Mouse (Mus musculus): ENCODE measurements around the gene Nmur1.
"Not testable (repeated sequence)": the region's sequence is repeated elsewhere in the genome, so short reads cannot be mapped to it uniquely, and the experiment has no call there.

The Nmur1 gene

DNA sequence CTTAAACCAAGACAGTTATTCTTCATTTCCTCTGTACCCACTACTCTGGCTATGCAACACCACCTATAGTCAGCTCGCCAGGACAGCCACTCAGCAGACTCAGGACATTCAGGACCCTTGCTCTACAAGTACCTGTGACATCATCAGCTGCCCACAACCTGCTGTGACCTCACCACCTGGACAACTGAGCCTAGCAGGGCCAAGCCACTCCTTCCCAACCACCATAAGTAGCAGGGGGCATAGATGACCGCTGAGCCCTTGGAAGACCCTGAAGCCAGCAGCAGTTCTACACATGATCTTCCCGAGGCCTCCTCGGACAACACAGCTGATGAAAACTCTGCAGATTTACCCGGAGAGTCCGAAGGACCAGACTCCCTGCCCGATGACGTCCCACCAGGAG is at the start of gene Nmur1, which contains the start of gene Tex44:
TSS of gene Nmur1 (minus strand) at position 101 of the 400 bp plus-strand sequence.
TSS of gene Tex44 (plus strand) at position 202 of the 400 bp plus-strand sequence.
- DNase-seq (ENCODE audit: low spot score), result no peak

DNA sequence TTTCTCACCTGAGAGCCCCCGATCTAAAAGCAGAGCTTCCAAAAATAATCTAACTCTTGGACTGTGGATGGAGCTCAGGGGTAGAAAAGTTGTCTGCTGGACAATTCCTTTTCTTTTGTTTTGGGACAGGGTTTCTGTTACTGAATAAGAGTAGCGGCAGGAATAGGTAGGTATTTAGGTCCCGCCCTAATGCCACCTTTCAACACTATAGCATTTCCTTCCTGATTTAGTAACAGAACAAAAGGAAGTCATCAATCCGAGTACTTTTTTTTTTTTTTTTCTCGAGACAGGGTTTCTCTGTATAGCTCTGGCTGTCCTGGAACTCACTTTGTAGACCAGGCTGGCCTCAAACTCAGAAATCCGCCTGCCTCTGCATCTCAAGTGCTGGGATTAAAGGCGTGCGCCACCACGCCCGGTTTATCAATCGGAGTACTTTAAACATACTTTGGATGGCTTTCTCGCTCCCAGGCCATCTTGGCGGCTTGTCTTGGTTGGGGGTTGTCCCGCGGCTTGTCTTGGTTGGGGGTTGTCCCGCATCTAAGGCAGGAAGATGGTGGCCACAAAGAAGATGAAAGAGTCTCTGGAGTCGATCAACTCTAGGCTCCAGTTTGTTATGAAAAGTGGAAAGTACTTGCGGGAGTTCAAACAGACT is 47.2 kb upstream of the Nmur1 start:
- DNase-seq (ENCODE audit: low spot score), result no peak

DNA sequence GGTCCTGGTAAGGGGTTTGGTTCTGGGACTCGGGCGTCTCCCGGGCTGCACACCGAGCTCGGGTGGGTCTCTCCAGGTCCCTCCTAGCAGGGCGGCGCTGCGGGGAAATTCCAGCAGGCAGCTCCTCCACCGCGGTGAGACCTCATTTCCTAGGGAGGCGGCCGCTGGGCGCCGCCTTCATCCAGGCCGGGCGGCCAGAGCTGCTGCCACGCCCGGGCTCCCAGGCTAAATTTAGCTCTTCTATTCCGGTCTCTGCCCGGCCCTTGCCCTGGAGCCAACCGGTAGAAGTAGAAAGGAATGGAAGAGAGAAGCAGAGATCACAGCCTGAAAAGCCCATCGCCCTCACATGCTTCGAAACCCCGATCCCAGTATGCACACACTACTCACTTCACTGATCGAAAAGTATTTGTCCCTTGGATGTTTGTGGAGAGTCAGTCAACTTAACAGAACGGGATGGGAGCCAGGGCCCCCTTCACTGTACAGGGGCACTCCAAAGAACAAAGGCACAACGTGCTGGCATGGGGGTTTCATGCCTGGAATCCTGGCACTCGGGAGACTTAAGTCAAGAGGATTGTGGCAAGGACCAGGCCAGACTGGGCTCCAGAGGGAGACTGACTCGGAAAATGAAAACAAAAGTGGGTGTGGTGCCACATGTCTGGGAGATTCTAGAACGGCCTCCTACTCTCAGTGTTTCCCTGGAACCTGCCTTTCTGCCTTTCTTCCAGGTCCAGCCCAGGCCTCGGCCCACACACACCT is 46.3 kb upstream of the Nmur1 start:
- peak; percentile 61 for DNase-seq (ENCODE audit: low spot score)

- DNase-seq (ENCODE audit: low spot score), result not testable (repeated sequence)
Measured at GRCm38 (mm10) chr1:86471504-86471961, 45.5 kb upstream of the Nmur1 start.

- peak; percentile 45 for DNase-seq (ENCODE audit: low spot score)
Measured at GRCm38 (mm10) chr1:86470519-86471181, 44.6 kb upstream of the Nmur1 start.

- DNase-seq (ENCODE audit: low spot score), result no peak
Measured at GRCm38 (mm10) chr1:86469876-86470275, 43.8 kb upstream of the Nmur1 start.

DNA sequence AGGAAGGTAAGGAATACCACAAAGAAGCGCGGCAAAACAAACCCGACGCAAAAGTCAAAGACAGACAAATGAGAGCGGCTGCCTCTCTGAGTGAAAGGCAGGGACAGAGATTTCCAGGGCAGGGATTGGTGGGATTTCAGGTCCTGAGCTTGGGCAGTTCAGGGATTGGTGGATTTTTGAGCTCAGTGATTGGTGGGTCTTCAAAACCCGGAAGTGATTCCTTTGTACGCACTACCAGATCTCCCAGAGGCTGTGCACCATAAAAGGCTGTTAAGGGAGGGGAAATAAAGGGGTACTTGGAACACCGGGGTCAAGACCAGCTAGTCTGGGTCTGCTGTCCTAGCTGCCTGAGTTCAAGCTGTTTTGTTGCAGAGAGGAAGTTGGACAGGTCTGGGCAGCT is 41.4 kb upstream of the Nmur1 start:
- no peak for DNase-seq (ENCODE audit: low spot score)

DNA sequence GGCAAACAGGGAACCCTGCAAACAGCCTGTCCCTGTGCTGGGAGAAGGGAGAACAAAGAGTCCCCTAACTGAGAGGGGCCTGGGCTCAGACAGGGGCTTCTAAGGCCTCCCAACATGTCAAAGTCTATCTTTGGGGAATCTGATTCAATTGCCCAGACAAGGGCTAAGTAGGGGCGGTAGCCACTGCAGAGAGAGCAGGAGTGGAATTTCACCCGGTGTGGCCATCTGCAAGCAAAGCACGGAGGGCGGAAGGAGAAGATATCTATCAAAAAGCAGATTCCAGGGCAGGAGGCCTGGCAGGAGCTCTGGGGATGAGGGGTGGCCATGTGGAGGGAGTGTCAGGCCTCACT is 38.8 kb upstream of the Nmur1 start:
- no peak for DNase-seq (ENCODE audit: low spot score)

- DNase-seq (ENCODE audit: low spot score), result no peak
Measured at GRCm38 (mm10) chr1:86464223-86464874, 38.3 kb upstream of the Nmur1 start.

DNA sequence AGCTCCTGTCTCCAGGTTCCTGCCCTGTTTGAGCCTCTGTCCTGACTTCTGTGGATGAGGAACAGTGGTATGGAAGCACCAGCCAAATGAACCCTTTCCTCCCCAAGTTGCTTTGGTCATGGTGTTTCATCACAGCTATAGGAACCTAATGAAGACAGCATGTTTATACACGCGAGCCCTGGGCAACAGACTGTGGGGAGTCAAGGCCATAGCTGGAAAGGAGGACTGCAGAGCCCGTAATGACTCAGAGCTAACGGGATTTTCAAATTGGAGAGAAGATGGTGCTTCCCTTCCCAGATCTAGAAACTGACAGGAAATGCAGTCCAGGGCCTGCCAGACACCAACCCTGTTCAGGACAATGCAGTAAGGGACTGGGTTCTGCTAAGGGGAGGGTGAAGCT is 33.3 kb upstream of the Nmur1 start:
- DNase-seq (ENCODE audit: low spot score), result no peak

DNA sequence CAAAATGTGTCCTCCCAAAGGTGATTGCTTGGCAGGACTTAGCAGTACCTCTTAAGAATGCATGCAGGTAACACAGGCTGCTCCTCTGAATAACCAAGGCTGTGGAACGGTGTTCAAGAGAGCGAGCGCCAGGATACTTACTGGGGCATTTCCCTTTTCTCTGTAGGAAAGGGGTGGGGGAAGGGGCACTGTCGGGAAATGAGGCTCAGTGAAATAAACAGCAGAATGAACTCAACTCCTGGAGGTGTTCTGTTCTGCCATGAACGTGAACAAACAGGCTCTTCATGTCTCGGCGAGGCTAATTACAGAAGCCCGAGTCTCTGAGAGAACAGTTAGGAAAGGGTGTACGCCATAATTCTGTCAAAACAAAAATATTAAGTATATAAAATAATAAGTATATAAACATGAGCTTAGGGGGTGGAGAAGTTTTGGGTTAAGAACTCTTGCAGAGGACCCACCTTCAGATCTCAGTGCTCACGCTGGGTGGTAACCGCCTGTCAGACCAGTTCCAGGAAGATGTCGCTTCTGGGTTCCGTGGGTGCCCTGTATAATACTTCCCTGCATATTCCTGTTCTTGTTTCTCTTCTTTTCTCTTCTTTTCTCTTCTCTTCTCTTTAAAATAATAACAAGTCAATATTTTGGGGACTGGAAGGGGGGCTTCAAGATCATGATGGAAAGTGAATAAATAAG is 31.0 kb upstream of the Nmur1 start:
- DNase-seq (ENCODE audit: low spot score), result no peak

GRCm38 (mm10) chr1:86452713-86453112 is 26.7 kb upstream of the Nmur1 start:
- DNase-seq (ENCODE audit: low spot score), result no peak

- no peak for DNase-seq (ENCODE audit: low spot score)
Measured at GRCm38 (mm10) chr1:86449966-86450365, 23.9 kb upstream of the Nmur1 start.

GRCm38 (mm10) chr1:86448272-86448671 is 22.2 kb upstream of the Nmur1 start:
- peak; percentile 20 for DNase-seq (ENCODE audit: low spot score)

DNA sequence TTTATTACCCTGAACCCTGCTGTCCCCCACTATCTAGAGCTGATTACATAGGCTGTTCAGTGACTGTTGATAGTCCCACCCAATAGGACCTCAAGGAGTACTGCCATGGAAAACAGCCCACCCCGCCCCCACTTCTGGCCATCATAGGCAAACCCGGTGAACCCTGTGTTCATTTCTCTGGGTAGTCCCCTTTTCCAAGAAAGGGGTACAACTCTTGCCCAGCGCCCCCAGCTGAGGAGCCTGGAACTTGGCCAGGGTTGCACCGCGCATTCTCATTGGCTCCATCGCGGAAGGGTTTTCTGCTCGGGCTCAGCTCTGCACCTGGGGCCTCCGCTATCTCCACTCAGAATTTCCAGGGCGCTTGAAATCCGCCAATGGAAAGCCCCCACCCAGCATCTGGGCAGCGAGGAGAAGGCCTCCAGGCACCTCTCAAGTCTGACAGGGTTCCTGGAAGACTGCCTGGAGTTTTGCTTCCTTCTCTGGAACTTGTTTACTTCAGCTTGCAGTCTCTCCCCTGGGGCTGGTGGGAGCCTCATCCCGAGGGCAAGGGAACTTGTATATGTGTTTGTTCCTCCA is 21.7 kb upstream of the Nmur1 start:
- peak; percentile 47 for DNase-seq (ENCODE audit: low spot score)

DNA sequence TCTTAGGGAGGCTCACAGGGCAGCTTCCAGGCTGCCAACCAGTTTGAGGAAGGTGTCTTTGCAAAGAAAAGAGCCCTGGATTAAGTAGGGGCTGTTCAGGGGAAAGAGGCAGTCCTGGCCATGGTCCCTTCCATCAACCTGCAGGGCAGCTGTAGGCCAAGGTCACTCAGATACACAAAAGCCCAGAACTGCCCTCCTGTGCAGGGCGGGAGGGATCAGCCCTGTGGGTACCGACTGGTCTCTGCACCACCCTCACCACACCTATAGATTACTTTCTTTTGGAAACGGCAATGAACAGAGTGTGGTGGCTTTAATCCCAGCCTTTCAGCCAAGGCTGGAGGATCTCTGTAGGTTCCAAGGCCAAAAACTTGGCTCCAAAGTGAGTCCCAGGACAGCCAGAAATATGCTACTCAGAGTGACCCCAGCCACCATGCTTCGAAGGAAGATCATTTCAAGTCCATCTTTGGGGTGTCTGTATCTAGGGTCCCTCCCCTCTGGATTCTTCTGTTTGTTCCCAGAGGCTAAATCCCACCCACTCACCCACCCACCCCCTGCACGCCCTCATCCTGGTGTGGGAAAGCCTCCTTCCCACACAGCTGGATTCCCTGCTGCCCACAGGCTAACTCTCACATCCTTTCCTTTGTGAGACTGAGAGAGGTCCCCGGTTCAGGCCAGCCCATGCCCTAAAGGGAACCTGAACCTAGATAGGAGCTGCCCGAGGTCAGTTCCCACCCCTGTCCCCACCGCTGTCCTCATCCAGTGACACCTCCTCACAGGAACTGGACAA is 17.6 kb upstream of the Nmur1 start:
- DNase-seq (ENCODE audit: low spot score), result peak; percentile 22

GRCm38 (mm10) chr1:86442832-86443231 is 16.8 kb upstream of the Nmur1 start:
- DNase-seq (ENCODE audit: low spot score), result no peak

DNA sequence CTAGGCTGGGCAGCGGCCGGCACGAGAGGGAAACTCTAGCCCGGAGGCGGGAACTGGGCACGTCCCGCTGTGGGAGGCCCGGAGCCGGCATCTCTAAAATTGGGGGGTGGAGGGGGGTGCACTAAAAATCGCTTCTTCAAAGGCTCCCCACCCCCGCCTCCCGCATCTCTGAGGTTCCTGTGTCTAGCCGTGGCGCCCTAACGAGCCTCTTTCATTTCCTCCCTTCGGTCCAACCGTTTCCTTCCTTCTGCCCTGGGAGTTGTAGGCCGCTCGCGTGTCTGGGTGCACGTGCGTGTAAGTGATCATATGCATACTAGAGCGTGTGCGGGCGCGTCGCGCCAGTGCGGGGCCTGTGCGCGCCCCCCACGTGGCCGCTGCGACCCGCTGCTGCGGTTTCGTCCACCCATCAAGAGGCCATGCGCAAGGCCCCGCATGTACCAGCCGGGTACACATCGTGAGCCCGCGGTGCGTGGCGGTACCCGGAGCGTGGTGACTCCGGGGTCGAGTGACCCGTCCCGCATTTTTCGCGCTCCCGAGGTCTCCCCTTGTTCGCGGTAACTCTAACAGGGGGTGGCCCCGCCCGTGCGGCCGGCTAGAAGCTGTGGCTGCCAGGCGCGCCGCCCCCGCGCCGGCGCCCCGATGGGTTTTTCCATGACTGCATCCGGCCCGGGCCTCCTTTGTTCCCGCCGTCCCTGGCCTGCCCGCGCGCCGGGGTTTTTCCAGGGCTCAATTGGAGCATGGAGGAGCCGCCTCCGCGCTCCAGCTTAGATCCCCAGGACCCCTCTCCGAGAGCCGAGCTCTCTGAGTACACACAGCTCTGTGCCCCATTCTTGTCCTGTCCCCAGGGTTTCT is 16.2 kb upstream of the Nmur1 start:
- peak; percentile 85 for DNase-seq (ENCODE audit: low spot score)

- no peak for DNase-seq (ENCODE audit: low spot score)
Measured at GRCm38 (mm10) chr1:86441724-86441979, 15.6 kb upstream of the Nmur1 start.

Data from ovary, postnatal 14 days (tissue).